Mouse (Mus musculus): Measurements from ENCODE around the gene Olfr1346.

GRCm38 (mm10) chr7:6447771-6448170, 19.1 kb upstream of the Olfr1346 start:
- TF ChIP-seq CTCF (IDR thresholded peaks at IDR 0.05; ENCODE audit: control insufficient read depth, insufficient read depth, low read length): no peak
- no peak for TF ChIP-seq POLR2A (IDR thresholded peaks at IDR 0.05; ENCODE audit: borderline replicate concordance, control insufficient read depth, low read depth, low read length)

Data from bone marrow, adult 2 months (tissue).